Mouse (Mus musculus) heart, embryonic 13.5 days (tissue): ENCODE results near the gene Pitpnm2. TPM values are rescaled to one million over a fixed set of nuclear protein-coding genes. Genes with fewer than 3 reads are reported as not detected.
A peak's percentile ranks its signal among the peaks of the same experiment; 100 is the strongest.

Experiments used
- ATAC-seq: fragments of 200-750 bp; cut with Nextera tagmentation; 2 replicates; pipeline ENCODE4 v1.8.0; 2017; ENCODE audit warnings: moderate TSS enrichment; ENCODE audit not compliant: insufficient number of reproducible peaks, low FRiP score, low TSS enrichment; ENCODE audit errors: extremely low read depth
- H3K27ac ChIP-seq: fragments of 300-500 bp; sonication (generic); replicated peaks from 2 replicates; pipeline ENCODE4 v1.5.1; 2015; ENCODE audit warnings: moderate library complexity, mild to moderate bottlenecking, inconsistent platforms
- H3K27me3 ChIP-seq: fragments of 300-500 bp; sonication (generic); replicated peaks from 2 replicates; pipeline ENCODE4 v1.6.1; 2015; ENCODE audit warnings: mild to moderate bottlenecking, inconsistent platforms
- H3K36me3 ChIP-seq: fragments of 300-500 bp; sonication (generic); 2 replicates; pipeline ENCODE4 v1.6.1; 2015; ENCODE audit warnings: mild to moderate bottlenecking, inconsistent platforms
- H3K4me1 ChIP-seq: fragments of 300-500 bp; sonication (generic); 2 replicates; pipeline ENCODE4 v1.6.1; 2015; ENCODE audit warnings: inconsistent platforms
- H3K4me2 ChIP-seq: fragments of 300-500 bp; sonication (generic); 2 replicates; pipeline ENCODE4 v1.6.1; 2015; ENCODE audit warnings: inconsistent platforms, mild to moderate bottlenecking, moderate library complexity
- H3K4me3 ChIP-seq: fragments of 300-500 bp; sonication (generic); 2 replicates; pipeline ENCODE4 v1.5.1; 2015; ENCODE audit warnings: moderate library complexity, mild to moderate bottlenecking, inconsistent platforms
- H3K9ac ChIP-seq: fragments of 300-500 bp; sonication (generic); 2 replicates; pipeline ENCODE4 v1.6.1; 2015; ENCODE audit warnings: inconsistent platforms, mild to moderate bottlenecking, moderate library complexity
- H3K9me3 ChIP-seq: fragments of 300-500 bp; sonication (generic); 2 replicates; pipeline ENCODE4 v1.6.1; 2016; ENCODE audit warnings: inconsistent platforms
- WGBS: fragments of 180-500 bp; shearing (Covaris S2); methylation state at CpG from one replicate; pipeline ENCODE4 v1.1.7; 2015; ENCODE audit warnings: mixed read lengths; 5-methylcytosine and 5-hydroxymethylcytosine counted together
- polyA plus RNA-seq: library from polyadenylated mRNA; unstranded; fragments of >200 nt; fragmentation: Nextera tagmentation; extraction: Ambion mirVana; gene quantifications from 2 replicates; pipeline ENCODE4 v1.2.1, GENCODE M21; 2015

Pitpnm2 gene
- polyA plus RNA-seq, 1 experiment from 2014 or later, result 6.6 TPM

DNA sequence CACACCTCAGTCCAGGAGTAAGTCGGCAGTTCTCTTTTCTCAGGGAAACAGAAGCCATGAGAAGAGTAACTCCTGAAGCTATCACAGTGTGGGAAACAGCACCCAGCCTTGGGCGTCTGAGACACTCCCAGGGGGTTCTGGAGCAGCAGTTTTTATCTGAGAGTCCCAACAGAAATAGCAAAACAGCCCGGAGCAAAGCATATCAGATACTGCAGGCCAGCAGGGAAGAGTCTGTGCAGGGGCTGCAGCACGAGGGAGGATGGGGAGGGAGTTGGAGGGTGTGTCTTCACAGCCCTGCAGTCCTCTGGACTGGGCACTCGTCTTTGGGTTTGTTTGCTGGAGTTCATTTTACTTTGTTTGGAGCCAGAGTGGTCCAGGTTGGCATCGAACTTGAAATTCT lies 39.7 kb downstream of the Pitpnm2 start:
- ATAC-seq, result no peak
- WGBS, result 23% methylated on average over 6 of the region's 6 CpGs
- Histone ChIP-seq H3K9ac (peak overlapping the region; percentile 71), H3K27ac (peak overlapping the region; percentile 67), H3K36me3 (peaks cover 7% of the 10 kb centered on the region; the same call in 1 of the 2 replicates), H3K9me3 (no peaks in the 10 kb centered on the region), H3K27me3 (no peaks in the 10 kb centered on the region), H3K4me2 (no peak overlapping the region), H3K4me3 (no peak overlapping the region), H3K4me1 (peaks cover 95% of the 10 kb centered on the region)

DNA sequence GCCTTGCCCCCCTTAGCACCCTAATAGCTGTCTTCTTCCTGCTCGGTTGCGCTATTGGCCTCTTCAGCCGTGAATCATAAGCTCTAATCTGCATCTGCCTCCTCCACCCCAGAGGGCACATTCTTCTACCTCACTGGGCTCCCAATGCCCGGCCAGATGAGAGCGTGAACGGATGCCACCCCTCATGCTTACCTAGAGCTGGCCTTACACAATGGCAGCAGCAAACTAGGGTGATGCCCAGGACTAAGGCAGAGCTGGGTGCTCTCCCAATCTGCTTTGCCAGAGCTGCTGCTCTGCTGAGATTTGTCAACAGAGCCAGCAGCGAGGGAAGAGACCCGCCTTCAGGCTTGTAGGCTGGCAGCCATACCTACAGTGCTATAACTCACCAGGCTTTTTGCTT lies 41.5 kb downstream of the Pitpnm2 start:
- 64% methylated on average over 8 of the region's 8 CpGs for WGBS
- Histone ChIP-seq H3K4me2 (no peak overlapping the region), H3K36me3 (no peaks in the 10 kb centered on the region), H3K27me3 (no peaks in the 10 kb centered on the region), H3K9me3 (no peaks in the 10 kb centered on the region), H3K4me3 (no peak overlapping the region), H3K27ac (peak overlapping the region; percentile 98), H3K4me1 (peaks cover 93% of the 10 kb centered on the region), H3K9ac (peak overlapping the region; percentile 58)
- ATAC-seq, result no peak

DNA sequence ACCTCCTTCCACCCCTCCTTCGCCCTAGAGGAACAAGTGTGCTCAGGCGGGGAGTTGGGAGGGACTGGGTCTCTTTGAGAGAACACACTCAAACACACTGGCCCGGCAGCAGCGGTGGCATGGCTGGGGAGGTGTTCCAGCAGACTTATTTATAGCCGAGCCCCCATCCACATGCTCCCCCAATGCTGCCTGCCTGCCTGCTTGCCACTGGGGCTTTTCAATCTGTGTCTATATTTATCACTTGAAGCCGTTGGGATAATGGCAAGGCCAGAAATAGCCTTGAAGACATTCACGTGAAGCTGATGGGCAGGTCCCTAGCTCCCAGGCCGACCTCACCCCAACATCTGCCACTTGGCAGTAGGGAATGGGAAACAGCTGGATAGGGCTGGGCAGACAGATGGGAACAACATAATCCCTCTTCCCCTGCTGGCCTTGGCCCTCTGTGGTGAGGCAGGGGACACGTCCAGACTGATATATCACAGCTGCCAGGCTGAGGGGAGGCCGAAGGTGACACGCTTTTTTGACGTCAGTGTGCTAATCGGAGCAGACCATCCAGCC lies 43.0 kb downstream of the Pitpnm2 start:
- no peak overlapping the region for H3K4me3 ChIP-seq
- no peaks in the 10 kb centered on the region for H3K36me3 ChIP-seq
- H3K4me1 ChIP-seq, result peaks cover 95% of the 10 kb centered on the region
- 24% methylated on average over 13 of the region's 13 CpGs for WGBS
- peak overlapping the region; percentile 75 for H3K9ac ChIP-seq
- no peaks in the 10 kb centered on the region for H3K9me3 ChIP-seq
- peak overlapping the region; percentile 50 for H3K4me2 ChIP-seq
- ATAC-seq, result peak; percentile 55; the same call in 1 of the 2 replicates
- peak overlapping the region; percentile 98 for H3K27ac ChIP-seq
- H3K27me3 ChIP-seq, result no peaks in the 10 kb centered on the region

DNA sequence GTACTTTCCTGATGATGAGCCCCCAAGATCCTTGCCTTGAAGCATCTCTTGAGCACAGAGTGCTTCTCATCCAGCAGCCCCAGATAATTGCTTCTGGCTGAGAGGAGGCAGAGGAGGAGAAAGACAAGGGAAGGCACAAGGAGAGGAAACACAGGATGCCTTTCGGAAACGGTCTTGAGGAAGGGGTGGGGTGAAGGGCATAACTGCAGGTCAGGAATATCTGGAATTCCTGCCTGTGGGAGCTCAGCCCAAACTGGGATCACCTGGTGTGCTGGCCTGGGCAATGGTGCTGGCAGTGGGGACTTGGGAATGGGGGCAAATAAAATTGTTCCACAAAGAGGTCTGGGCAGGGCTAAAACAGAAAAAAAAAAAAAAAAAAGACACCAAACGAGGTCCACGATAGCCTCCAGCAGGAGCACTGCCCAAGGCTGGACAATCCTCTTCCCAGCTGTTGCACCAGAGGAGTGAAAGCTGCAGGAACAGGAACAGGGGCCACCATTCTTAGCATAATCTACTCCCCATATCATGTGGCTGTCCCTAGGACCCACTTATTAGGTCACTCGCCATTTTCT lies 43.7 kb downstream of the Pitpnm2 start:
- Histone ChIP-seq H3K27me3 (no peaks in the 10 kb centered on the region), H3K4me2 (peak overlapping the region; percentile 50), H3K27ac (peak overlapping the region; percentile 98), H3K9me3 (no peaks in the 10 kb centered on the region), H3K36me3 (no peaks in the 10 kb centered on the region), H3K9ac (peak overlapping the region; percentile 75), H3K4me1 (peaks cover 95% of the 10 kb centered on the region), H3K4me3 (no peak overlapping the region)
- ATAC-seq, result no peak
- WGBS, result 23% methylated on average over 5 of the region's 5 CpGs

DNA sequence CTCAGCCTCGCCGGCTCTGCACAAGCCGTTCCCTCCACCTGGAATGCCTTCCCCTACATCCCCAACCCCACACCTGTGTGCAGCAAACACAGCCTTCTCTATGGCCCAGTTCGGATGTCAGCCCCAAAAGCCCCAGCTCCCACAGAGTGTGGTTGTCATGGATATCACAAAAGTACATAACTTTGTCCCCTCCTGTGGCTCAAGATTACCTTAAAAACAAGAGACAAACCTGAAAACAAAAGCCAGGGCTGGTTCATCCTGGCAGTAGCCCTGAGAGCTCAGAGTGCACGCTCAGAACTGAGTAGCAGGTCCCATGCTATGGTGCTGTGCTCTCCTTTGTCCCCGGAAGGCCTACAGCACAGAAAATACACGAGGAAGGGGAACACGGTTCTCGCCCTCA lies 44.3 kb downstream of the Pitpnm2 start:
- Histone ChIP-seq H3K4me1 (peaks cover 95% of the 10 kb centered on the region), H3K9ac (peak overlapping the region; percentile 75; the same call in 1 of the 2 replicates), H3K36me3 (no peaks in the 10 kb centered on the region), H3K27me3 (no peaks in the 10 kb centered on the region), H3K4me2 (no peak overlapping the region), H3K4me3 (no peak overlapping the region), H3K27ac (peak overlapping the region; percentile 98), H3K9me3 (no peaks in the 10 kb centered on the region)
- no peak for ATAC-seq
- WGBS, result 75% methylated on average over 9 of the region's 9 CpGs

DNA sequence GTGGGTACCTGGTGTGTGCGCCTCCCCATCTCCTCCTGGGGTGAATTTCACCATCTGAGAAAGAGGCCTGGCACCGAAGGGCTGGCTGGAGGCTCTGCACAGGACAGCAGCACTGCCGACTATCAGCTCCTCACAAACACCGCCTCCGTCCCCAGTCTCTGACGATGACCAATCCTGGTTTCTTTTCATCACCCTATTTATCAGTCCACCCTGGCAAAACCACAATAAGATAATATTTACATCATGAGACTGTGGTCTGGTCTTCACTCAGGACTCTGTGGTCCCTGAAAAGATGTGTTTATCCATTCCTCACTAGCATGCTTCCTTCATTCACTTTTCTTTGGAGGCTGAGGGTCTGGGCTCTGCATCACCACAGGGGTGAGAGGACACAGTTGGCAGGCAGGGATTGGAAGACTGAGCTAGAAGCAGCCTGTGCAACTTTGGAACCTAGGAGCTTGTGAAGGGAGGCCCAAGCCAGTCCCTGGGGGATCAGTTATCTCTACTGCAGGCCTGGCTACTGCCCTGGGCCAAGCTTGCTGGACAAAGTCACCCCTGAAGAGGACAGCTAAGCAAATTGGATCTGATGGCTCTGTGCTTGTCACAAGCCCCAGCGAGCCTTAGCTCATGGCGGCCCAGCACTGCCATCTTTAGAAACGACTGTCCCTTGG lies 45.3 kb downstream of the Pitpnm2 start:
- Histone ChIP-seq H3K4me2 (no peak overlapping the region), H3K27me3 (no peaks in the 10 kb centered on the region), H3K4me1 (peaks cover 95% of the 10 kb centered on the region), H3K9ac (peak overlapping the region; percentile 24), H3K27ac (peak overlapping the region; percentile 98), H3K9me3 (no peaks in the 10 kb centered on the region), H3K36me3 (no peaks in the 10 kb centered on the region), H3K4me3 (no peak overlapping the region)
- 36% methylated on average over 9 of the region's 9 CpGs for WGBS
- ATAC-seq, result no peak

DNA sequence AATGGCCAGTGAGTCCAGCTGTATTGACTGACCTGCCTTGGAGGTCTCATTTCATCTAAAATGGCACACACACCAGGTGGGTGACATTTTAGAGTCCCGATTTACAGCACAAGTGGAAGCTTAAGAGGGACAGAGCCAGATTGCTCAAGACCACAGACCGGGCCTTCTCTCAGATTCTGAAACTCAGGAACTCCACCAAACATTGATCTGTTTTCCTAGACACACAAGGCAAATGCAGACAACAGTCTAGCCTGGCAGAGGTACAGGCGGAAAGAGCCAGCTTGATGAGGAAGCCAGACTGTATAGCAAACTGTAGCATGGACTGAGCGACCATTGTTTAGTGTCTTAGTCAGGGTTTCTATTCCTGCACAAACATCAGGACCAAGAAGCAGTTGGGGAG lies 46.3 kb downstream of the Pitpnm2 start:
- Histone ChIP-seq H3K4me2 (no peak overlapping the region), H3K27ac (peak overlapping the region; percentile 58), H3K4me1 (peaks cover 98% of the 10 kb centered on the region), H3K27me3 (no peaks in the 10 kb centered on the region), H3K4me3 (no peak overlapping the region), H3K9ac (0 out of 2 replicates have a peak overlapping the region, but pooled peaks have one; percentile 1), H3K36me3 (no peaks in the 10 kb centered on the region), H3K9me3 (no peaks in the 10 kb centered on the region)
- no peak for ATAC-seq
- WGBS, result 88% methylated on average over 4 of the region's 4 CpGs

DNA sequence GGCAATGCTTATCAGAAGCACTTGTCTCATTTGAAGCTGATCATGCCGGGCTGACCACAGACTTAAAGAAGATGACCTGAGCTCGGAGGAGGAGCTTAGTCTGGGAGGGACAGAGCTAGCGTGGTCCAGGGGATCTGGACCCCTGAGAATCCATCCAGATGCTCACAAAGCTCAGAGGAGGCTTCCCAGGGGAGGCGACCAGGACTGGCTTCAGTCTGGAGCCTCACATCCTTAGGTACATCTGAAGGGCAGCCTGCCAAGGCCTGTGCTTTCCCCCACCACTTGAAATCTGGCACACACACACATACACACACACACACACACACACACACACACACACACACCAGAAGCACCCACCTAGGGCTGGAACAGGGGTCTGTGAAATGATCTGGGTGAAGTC lies 47.5 kb downstream of the Pitpnm2 start:
- no peak for ATAC-seq
- WGBS, result 27% methylated on average over 4 of the region's 4 CpGs
- no peak overlapping the region for H3K4me2 ChIP-seq
- H3K27me3 ChIP-seq, result no peaks in the 10 kb centered on the region
- H3K27ac ChIP-seq, result peak overlapping the region; percentile 76
- no peaks in the 10 kb centered on the region for H3K36me3 ChIP-seq
- H3K4me3 ChIP-seq, result no peak overlapping the region
- H3K9ac ChIP-seq, result peak overlapping the region; percentile 56
- H3K4me1 ChIP-seq, result peaks cover 98% of the 10 kb centered on the region
- no peaks in the 10 kb centered on the region for H3K9me3 ChIP-seq

DNA sequence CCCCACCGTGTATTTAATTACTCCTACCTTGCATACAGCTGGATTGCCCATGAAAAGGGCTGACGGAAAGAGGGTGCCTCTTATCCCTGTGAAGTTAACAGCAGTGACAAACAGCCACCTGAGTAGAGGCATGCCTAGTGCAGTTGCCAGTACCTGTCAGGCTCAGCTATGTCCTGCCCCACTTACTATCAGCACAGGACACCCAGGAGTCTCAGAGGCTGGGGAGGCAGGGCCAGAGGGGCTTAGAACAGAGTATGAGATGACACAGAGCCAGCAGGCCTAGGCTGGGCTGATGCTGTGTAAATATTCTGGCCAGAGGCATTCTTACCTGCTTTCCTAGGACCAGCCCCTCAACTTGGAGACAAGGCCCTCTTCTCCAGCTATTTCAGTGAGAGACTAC lies 48.0 kb downstream of the Pitpnm2 start:
- no peak overlapping the region for H3K4me2 ChIP-seq
- H3K36me3 ChIP-seq, result no peaks in the 10 kb centered on the region
- peak overlapping the region; percentile 56 for H3K9ac ChIP-seq
- H3K4me3 ChIP-seq, result no peak overlapping the region
- 59% methylated on average over 2 of the region's 2 CpGs for WGBS
- no peak for ATAC-seq
- peaks cover 98% of the 10 kb centered on the region for H3K4me1 ChIP-seq
- H3K27me3 ChIP-seq, result no peaks in the 10 kb centered on the region
- H3K27ac ChIP-seq, result peak overlapping the region; percentile 76
- H3K9me3 ChIP-seq, result no peaks in the 10 kb centered on the region

DNA sequence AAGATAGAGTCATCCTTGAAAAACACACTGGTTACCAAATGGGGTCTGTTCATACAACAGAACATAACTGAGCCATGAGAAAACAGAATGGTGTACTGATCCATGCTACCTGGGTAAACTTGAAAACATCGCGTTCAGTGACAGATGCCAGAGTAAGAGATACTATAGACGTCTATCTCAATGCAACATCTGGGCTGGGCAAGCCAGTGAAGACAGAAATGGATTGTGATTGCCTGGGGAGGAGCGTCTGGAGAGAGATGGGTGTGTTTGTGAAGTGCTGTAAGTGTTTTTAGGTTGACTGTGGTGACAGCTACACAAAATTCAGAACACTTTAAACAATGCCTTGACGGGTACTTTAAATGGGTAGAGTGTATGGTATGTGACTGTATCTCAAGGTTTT lies 48.7 kb downstream of the Pitpnm2 start:
- no peaks in the 10 kb centered on the region for H3K36me3 ChIP-seq
- H3K9me3 ChIP-seq, result no peaks in the 10 kb centered on the region
- peak overlapping the region; percentile 60; the same call in 1 of the 2 replicates for H3K9ac ChIP-seq
- ATAC-seq, result no peak
- peak overlapping the region; percentile 76 for H3K27ac ChIP-seq
- WGBS, result 37% methylated on average over 5 of the region's 5 CpGs
- no peak overlapping the region for H3K4me3 ChIP-seq
- H3K4me1 ChIP-seq, result peaks cover 98% of the 10 kb centered on the region
- H3K27me3 ChIP-seq, result no peaks in the 10 kb centered on the region
- H3K4me2 ChIP-seq, result no peak overlapping the region

DNA sequence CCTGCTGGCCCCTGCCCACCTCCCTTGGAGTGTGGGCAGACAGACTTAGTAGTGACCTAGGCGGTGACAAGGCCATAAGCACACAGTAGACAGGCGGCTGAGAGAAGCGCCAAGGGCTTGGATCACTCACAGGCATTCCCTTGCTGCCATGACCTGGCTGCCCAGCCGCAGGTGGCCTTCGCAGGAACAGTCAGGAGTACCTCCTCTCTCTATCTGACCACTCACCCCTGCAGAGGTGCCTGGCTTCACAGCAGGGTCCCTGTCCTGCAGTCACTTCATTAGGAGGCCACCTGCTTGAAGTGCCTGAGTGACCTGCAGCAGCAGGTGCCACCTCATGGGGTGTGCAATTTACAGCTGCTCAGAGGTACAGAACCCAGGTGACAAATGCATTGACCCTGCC lies 50.4 kb downstream of the Pitpnm2 start:
- H3K36me3 ChIP-seq, result no peaks in the 10 kb centered on the region
- WGBS, result 65% methylated on average over 5 of the region's 5 CpGs
- no peak for ATAC-seq
- no peak overlapping the region for H3K4me3 ChIP-seq
- no peaks in the 10 kb centered on the region for H3K27me3 ChIP-seq
- no peaks in the 10 kb centered on the region for H3K9me3 ChIP-seq
- peak overlapping the region; percentile 37 for H3K27ac ChIP-seq
- peaks cover 93% of the 10 kb centered on the region for H3K4me1 ChIP-seq
- peak overlapping the region; percentile 19; the same call in 1 of the 2 replicates for H3K9ac ChIP-seq
- H3K4me2 ChIP-seq, result no peak overlapping the region
